Mouse (Mus musculus) ZHBTc4 (cell line): Measurements from ENCODE around the gene C2cd3.
A peak's percentile ranks its signal among the peaks of the same experiment; 100 is the strongest.

ENCODE experiments used
- DNase-seq: peaks from one replicate; pipeline ENCODE4 v3.0.0-alpha.2; 2011; ENCODE audit warnings: low read depth, low spot score

Gene C2cd3

DNA sequence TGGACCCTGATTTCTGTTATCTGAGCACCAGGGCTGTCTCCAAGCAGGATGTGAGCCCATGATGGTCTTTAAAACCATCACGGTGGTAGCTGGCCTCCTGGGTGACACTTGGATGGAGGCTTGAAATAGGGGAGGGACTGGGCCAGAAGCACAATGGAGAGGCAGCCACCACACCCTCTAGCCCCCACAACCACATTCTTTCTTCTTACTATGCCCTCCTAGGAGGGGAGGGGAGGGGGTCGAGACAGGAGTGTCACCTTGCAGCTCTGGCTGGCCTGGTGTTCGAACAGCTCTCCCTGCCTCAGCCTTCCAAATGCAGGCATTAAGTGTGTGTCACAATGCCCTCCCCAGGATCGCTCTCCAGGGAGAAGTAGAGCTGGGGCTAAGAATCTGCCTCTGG lies 125.4 kb downstream of the C2cd3 start:
- peak; percentile 48 for DNase-seq

DNA sequence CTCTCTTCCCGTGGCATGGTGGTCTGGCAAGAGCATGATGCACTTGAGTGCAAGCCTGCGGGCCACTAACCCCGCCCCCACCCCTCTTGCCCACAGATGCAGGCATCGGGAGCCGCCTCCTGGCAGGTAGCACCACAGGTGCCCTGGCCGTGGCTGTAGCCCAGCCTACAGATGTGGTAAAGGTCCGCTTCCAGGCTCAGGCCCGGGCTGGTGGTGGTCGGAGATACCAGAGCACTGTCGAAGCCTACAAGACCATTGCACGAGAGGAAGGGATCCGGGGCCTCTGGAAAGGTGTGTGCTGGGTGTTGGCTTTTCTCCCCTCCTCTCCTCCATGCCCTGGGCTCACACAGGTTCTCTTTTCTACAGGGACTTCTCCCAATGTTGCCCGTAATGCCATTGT lies 125.9 kb downstream of the C2cd3 start:
- no peak for DNase-seq

DNA sequence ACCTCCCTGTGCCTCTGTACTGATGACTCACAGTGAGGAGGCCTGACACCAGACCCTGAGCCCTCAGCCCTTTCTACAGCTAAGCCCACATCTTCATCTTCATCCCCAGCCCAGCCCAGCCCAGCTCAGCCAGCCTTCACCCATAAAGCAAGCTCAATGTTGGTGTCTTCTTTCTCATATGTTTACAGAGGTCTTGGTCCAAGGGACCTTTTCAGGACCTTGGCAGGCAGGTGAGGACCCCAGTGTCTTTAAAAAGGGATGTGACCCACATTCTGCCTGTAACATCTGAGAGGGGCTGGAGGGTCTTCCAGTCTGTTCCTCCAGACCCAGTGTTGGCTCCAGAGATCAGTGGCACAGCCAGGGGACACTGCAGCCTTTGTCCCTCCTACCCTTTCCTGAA lies 127.4 kb downstream of the C2cd3 start:
- no peak for DNase-seq

DNA sequence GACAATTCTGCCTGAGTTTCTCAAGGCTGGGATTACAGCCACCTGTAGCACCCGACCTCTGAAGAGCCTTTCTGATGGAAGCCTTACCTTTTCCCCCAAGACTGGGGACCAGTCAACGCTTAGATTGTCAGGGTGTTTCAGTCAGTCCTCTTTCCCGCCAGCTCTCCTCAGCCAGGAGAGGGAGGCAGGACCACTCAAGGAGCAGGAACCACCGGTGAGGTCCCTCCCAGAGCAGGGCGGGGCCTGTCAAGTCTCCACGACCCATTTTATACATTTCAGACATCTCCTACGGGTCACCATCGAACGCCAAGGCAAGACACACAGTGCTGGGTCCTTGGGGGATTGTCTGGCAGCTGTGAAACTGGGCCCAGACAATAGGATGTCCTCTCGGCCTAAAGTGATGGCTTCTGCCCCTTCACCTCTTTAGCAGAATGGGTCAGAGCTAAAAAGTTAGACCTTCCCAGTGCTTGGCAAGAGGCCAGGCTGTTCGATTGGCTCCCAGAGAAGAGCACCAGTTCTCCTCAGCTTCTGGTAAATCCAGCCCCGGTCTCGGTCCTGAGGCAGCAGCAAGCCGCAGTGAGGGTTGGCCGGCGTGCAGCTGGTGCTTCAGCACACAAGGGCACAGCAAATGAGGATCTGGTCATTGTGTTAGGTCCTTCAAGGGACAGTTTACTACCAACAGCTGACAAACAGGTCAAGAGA lies 128.4 kb downstream of the C2cd3 start:
- DNase-seq, result peak; percentile 69

DNA sequence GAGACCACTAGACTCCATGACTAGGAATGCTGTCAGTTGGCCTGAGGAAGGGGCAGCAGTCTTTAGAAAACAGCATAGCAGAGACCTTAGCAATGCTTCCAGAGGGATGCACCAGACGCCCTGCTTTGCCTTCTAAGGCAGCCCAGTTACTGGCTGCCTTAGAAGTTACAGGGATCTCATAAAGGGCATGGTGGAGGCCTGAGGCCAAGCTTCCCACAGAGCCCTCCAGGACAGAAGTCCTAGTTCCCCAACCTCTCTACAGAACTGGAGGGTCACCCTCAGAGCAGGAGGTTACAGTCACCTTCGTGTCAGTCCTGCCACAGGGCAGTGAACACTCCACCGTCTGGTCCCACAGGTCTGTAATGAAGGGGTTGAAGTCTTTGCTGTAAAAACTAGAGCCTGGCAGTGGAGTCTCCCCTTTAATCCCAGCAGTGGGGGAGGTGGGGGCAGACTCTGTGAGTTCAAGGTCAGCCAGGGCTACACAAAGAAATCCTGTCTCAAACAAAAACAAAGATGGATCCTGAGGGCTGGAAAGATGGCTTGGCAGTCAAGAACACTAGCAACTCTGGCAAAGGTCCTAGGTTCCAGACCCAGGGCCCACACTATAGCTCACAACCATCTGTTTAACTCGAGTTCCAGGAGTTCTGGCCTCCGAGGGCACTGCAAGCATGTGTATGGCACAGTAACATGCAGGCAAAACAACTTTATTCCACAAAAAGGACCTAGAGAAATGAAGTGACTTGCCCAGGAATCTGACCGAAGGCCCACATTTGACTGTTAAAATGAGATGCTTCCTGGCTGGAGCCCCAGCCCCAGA lies 129.2 kb downstream of the C2cd3 start:
- peak; percentile 44 for DNase-seq

DNA sequence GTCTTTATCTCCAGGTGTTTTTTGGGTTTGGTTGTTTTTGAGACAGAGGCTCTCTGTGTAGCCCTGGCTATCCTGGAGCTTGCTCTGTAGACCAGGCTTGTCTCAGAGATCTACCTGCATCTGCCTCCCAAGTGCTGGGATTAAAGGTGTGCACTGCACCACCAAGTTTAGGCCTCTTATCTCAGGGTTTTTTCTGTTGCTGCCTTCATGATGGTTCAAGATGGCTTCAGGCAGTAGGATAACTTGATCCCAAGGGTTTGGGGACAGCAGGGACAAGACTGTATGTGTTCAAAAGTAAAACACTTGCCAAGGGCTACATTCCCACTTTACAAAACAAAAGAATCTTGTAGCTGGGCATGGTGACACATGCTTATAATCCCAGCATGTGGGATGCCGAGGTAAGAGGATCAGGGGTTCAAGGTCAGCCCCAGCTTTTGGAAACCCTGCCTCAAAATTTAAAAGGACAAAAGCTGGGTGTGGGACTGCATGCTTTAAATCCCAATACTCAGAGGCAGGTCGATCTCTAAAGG lies 129.9 kb downstream of the C2cd3 start:
- DNase-seq, result peak; percentile 92

DNA sequence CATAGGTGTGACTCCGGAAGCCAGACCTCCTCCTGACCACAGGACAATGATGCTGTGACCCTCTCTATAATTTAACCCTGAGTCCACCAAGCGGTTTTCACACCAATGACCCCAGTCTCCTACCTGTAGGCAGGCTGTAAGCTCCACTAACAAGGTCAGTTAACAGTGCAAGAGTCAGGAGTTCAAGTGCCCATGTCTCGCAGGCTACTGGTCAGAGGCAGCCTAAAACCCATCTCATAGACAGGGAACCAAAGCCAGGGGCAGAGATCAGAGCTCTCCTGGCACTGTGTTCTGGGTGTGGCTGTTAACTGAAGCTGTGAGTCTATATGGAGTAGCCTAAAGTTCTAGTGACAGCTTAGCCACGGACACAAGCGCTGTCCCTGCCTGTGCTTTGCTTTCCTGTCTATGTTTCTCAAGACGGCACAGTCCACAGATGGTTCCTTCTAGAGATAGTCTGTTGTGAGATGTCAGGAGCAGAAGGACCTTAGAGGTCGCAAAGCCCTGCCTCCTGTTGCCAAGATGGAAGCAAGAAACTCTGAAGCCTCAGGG lies 130.4 kb downstream of the C2cd3 start:
- DNase-seq, result no peak

DNA sequence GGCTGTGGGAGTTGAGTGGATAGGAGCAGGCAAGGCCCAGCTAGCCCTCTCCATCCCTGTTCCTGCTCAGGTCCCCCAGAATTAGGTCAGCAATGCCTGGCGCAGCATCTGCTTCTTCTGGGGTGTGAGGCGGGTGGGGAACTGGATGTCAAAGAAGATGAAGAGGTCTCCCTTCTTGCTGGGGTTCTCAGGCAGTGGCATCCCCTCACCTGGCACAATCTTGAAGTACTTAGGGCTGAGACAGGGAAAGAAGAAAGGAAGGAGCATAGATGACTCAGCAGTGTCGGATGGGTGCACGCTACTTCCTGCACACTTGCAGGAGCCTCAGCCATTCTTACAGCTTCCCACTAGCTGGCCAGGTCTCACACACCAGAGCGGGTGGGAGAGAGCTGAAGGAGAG lies 131.0 kb downstream of the C2cd3 start:
- no peak for DNase-seq

DNA sequence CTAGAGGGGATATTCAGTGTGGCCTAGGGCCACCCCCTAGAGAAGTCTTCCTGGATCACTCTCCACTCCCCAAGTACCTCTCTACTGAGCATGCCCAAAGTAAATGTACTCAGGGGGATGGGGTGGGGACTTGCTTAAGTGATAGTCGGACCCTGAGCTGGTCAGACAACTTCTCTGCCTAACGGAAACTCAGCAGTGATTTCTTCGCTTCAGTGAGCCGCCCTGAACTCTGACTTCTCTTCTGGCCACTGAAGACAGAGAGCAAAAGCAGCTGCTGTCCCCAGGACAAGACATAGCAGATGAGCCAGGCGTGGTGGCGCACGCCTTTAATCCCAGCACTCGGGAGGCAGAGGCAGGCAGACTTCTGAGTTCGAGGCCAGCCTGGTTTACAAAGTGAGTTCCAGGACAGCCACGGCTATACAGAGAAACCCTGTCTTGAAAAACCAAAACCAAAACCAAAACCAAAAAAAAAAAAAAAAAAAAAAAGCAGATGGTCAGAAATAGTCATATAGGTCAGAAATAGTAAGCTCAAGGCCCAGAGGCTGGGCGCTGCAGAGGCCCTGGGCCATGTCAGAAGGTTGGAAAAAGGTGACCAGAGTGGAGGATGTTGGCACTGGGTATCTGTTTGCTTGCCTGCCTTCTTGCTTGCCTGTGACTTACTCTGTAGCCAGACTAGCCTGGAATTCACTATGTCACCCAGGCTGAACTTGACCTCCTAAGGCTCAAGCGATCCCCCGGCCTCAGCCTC lies 132.9 kb downstream of the C2cd3 start:
- no peak for DNase-seq

DNA sequence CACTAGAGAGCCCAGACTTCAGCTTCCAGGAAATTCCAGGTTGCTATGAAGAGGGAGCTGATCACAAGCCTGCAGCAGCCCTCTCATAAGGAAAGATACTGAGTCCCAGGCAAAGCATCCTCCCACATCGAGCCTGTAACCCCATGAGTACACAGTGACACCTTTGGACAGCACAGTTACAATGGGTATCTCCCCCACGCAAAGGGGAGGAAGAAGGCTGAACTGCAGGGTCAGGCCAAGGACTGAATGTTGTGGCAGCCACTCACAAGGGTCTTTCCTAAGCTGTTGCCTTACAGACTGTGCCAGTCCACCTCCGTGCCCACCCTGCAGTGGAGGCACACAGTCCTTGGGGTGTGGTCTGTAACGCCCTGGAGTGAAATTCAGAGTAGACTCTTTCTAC lies 134.5 kb downstream of the C2cd3 start:
- no peak for DNase-seq

DNA sequence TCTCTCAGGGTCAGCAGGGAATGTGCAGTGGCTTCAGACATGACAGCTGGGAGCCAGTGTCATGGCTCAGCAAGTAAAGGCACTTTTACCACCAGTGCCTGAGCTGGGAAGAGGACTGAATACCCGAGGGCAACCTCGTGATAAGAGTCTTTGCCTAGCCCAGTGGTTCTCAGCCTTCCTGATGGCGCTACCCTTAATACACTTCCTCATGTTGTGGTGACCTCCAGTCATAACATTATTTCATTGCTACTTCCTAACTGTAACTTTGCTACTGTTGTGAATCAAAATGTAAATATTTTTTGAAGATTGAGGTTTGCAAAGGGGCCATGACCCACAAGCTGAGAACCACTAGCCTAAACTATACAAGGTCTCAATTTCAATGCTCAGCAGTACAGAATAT lies 136.6 kb downstream of the C2cd3 start:
- no peak for DNase-seq

DNA sequence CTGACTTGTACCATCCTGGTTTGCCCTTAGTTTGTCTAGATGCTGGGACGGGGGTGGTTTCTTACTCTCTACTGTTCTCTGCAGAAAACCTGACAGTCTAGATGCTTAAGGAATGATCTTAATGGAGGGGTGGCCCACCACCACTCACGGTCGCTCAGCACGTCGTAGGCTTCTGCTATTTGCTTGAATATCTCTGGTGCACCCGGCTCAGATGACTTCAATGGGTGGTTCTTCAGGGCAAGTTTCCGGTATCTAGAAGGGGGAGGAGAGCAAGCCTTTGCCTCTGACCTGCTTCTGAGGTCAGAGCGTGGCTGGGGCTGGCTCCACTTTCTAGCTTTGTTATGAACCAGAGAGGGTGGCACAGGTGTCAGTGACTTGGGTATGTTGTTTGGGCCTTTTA lies 139.6 kb downstream of the C2cd3 start:
- peak; percentile 42 for DNase-seq

DNA sequence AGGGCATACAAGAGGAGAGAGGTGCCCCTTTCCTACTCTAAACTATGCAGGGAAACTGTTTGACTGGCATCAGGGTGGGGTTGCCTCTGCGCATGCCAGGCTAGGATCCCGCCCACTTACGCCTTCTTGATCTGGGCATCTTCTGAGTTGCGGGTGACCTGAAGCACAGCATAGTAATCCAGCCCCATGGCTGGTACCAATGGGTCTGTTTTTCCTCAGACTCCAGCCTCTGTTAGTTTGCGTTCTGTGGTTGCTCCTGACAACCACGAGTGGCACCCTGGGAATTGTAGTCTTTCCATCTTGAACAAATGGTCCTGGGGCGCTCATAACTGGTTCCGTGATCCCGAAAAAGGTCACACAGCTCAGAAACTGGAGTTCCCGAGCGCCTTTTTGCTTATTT lies 142.5 kb downstream of the C2cd3 start, which contains the start of gene Dnajb13:
Gene Dnajb13, minus strand, starts transcription at position 388 of the 400 bp plus-strand sequence.
- peak; percentile 68 for DNase-seq
